Mouse (Mus musculus): Measurements from ENCODE around the gene Fam19a2.

GRCm38 (mm10) chr10:123629248-123629744 lies 365.5 kb downstream of the Fam19a2 start:
- TF ChIP-seq CTCF (IDR thresholded peaks at IDR 0.05; ENCODE audit: extremely low read depth, insufficient read length, insufficient replicate concordance, low read depth, low read length) (no peak), POLR2A (IDR thresholded peaks at IDR 0.05; ENCODE audit: low read depth, low read length) (no peak)

Data from small intestine, adult 2 months (tissue).